Mouse (Mus musculus) CD4-positive helper T cell, adult 2 months (primary cell): ENCODE data around the gene Olfr397.

Experiments
- DNase-seq: peaks from one replicate; pipeline ENCODE4 v3.0.0-alpha.2; 2012; ENCODE audit warnings: low read depth, missing footprints, low spot score

The Olfr397 gene

DNA sequence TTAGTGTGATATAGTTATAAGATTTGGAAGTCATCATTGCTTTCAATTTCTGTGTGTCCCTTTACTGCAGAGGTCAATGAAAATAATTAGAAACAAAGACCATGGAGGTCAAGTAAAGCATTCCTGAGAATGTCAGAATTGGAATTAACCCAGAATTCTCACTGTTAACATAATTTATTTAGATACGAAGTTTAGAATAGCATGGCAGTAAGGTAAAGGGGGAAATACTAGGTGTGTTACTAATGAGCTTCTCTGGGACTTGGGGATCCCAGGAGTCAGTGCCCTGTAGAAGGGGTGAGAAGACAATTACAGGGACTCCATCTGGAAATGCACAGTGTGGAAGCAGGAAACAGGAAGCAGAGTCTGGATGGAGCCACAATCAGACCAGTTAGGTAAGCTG lies at the start of gene Olfr397:
Gene Olfr397, plus strand, starts transcription at position 301 of the 400 bp plus-strand sequence.
- no peak for DNase-seq

DNA sequence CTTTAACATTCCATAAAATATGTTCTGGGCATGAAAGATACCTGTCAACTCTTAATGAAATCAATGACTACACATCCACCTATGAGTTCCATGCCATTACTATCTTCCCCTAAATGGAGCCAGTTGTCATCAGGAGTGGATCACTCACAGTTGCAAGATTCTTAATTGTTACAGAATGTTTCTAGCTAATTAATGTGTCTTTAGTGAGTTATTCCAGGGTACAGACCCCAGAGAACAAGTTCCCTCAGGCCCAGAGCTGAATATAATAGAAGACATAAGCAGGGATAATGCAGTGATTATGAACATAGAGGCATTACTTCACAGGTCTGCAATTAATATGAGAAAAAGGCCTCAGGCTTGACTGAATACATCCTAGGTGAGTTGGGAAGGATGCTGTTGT lies 24.2 kb upstream of the Olfr397 start, which contains the start of gene Olfr23:
Gene Olfr23, plus strand, starts transcription at position 301 of the 400 bp plus-strand sequence.
- no peak for DNase-seq

DNA sequence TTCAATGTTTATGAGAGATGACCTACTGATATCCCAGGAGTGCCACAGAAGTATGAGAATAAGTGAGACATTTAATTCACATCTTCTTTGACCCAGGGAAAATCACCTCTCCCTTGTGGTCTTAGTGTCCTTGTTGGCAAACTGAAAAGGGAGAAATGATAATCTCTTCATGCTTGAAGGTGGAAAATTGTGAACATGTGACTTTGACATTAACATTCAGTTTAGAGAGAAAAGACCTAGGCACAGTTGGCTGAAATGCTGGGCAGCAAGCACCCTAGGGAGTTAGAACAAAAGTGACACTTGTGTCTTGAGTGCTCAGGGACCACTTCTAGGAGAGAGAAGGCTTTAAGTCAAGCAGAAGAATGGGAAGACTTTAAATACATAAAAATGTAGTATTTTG lies 29.7 kb downstream of the Olfr397 start, which contains the start of gene Olfr398:
Gene Olfr398, minus strand, starts transcription at position 101 of the 400 bp plus-strand sequence.
- no peak for DNase-seq

DNA sequence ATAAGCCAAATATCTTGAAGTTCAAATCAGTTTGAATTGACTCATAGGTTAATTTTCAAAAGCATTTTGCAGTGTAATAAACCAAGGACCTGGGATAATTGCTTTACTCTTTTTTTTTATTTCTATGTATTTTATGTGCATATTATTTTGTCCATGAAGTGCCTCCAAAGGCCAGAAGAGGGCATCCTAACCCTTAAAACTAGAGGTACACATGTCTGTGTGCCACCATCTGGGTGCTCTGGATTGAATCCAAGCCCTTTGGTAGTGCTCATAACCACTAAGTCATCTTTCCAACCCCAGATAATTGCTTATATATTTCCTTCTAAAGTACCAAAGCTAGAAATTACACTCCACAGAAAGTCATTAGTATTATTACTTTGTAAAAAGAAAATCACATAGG lies 32.5 kb downstream of the Olfr397 start:
- no peak for DNase-seq
